Mouse (Mus musculus): Measurements from ENCODE around the gene Tedc2. TPM values are rescaled to one million over a fixed set of nuclear protein-coding genes. Genes with fewer than 3 reads are reported as not detected.

The Tedc2 gene
- total RNA-seq, 1 experiment from 2014 or later, result 23.7 TPM

- no peak for ATAC-seq (replicated peaks in 1 of 2; ENCODE audit: insufficient read depth in 1 of 2, low FRiP score in 2 of 2, low TSS enrichment in 1 of 2, low read depth in 1 of 2, poor library complexity in 2 of 2, severe bottlenecking in 2 of 2)
Observed at GRCm38 (mm10) chr17:24223513-24223912, 2.9 kb upstream of the Tedc2 start.

- no peak for ATAC-seq (replicated peaks in 1 of 2; ENCODE audit: insufficient read depth in 1 of 2, low FRiP score in 2 of 2, low TSS enrichment in 1 of 2, low read depth in 1 of 2, poor library complexity in 2 of 2, severe bottlenecking in 2 of 2)
Observed at GRCm38 (mm10) chr17:24222653-24223052, 2.0 kb upstream of the Tedc2 start.

GRCm38 (mm10) chr17:24216836-24217235 lies 3.8 kb downstream of the Tedc2 start:
- ATAC-seq (replicated peaks in 1 of 2; ENCODE audit: insufficient read depth in 1 of 2, low FRiP score in 2 of 2, low TSS enrichment in 1 of 2, low read depth in 1 of 2, poor library complexity in 2 of 2, severe bottlenecking in 2 of 2), result no peak

GRCm38 (mm10) chr17:24213186-24213585 lies 7.5 kb downstream of the Tedc2 start:
- ATAC-seq (replicated peaks in 1 of 2; ENCODE audit: insufficient read depth in 1 of 2, low FRiP score in 2 of 2, low TSS enrichment in 1 of 2, low read depth in 1 of 2, poor library complexity in 2 of 2, severe bottlenecking in 2 of 2), result no peak

- no peak for ATAC-seq (replicated peaks in 1 of 2; ENCODE audit: insufficient read depth in 1 of 2, low FRiP score in 2 of 2, low TSS enrichment in 1 of 2, low read depth in 1 of 2, poor library complexity in 2 of 2, severe bottlenecking in 2 of 2)
Observed at GRCm38 (mm10) chr17:24212441-24213018, 8.1 kb downstream of the Tedc2 start.

- ATAC-seq (replicated peaks in 1 of 2; ENCODE audit: insufficient read depth in 1 of 2, low FRiP score in 2 of 2, low TSS enrichment in 1 of 2, low read depth in 1 of 2, poor library complexity in 2 of 2, severe bottlenecking in 2 of 2), result peak; percentile 42 to 70; a peak in 3 of 4 replicates
Observed at GRCm38 (mm10) chr17:24211631-24212440, 8.8 kb downstream of the Tedc2 start.

- ATAC-seq (replicated peaks in 1 of 2; ENCODE audit: insufficient read depth in 1 of 2, low FRiP score in 2 of 2, low TSS enrichment in 1 of 2, low read depth in 1 of 2, poor library complexity in 2 of 2, severe bottlenecking in 2 of 2), result no peak
Observed at GRCm38 (mm10) chr17:24210591-24210990, 10.1 kb downstream of the Tedc2 start.

GRCm38 (mm10) chr17:24209916-24210240 lies 10.8 kb downstream of the Tedc2 start:
- ATAC-seq (replicated peaks in 1 of 2; ENCODE audit: insufficient read depth in 1 of 2, low FRiP score in 2 of 2, low TSS enrichment in 1 of 2, low read depth in 1 of 2, poor library complexity in 2 of 2, severe bottlenecking in 2 of 2), result no peak

GRCm38 (mm10) chr17:24209043-24209915 lies 11.4 kb downstream of the Tedc2 start, which contains the start of gene Ntn3:
Gene Ntn3, minus strand, starts transcription at chr17:24209531.
- no peak for ATAC-seq (replicated peaks in 1 of 2; ENCODE audit: insufficient read depth in 1 of 2, low FRiP score in 2 of 2, low TSS enrichment in 1 of 2, low read depth in 1 of 2, poor library complexity in 2 of 2, severe bottlenecking in 2 of 2)

GRCm38 (mm10) chr17:24208641-24209042 lies 12.0 kb downstream of the Tedc2 start:
- ATAC-seq (replicated peaks in 1 of 2; ENCODE audit: insufficient read depth in 1 of 2, low FRiP score in 2 of 2, low TSS enrichment in 1 of 2, low read depth in 1 of 2, poor library complexity in 2 of 2, severe bottlenecking in 2 of 2), result no peak

- no peak for ATAC-seq (replicated peaks in 1 of 2; ENCODE audit: insufficient read depth in 1 of 2, low FRiP score in 2 of 2, low TSS enrichment in 1 of 2, low read depth in 1 of 2, poor library complexity in 2 of 2, severe bottlenecking in 2 of 2)
Observed at GRCm38 (mm10) chr17:24207768-24208640, 12.6 kb downstream of the Tedc2 start.

GRCm38 (mm10) chr17:24206451-24207351 lies 13.9 kb downstream of the Tedc2 start:
- ATAC-seq (replicated peaks in 1 of 2; ENCODE audit: insufficient read depth in 1 of 2, low FRiP score in 2 of 2, low TSS enrichment in 1 of 2, low read depth in 1 of 2, poor library complexity in 2 of 2, severe bottlenecking in 2 of 2), result 0 out of 4 replicates have a peak, but pooled peaks of 1 of the 2 experiments have one; percentile 20

- ATAC-seq (replicated peaks in 1 of 2; ENCODE audit: insufficient read depth in 1 of 2, low FRiP score in 2 of 2, low TSS enrichment in 1 of 2, low read depth in 1 of 2, poor library complexity in 2 of 2, severe bottlenecking in 2 of 2), result 0 out of 4 replicates have a peak, but pooled peaks of 1 of the 2 experiments have one; percentile 0
Observed at GRCm38 (mm10) chr17:24205908-24206361, 14.7 kb downstream of the Tedc2 start.

GRCm38 (mm10) chr17:24205284-24205888 lies 15.3 kb downstream of the Tedc2 start, which contains the start of gene Tbc1d24:
Gene Tbc1d24, minus strand, starts transcription at chr17:24205562.
- ATAC-seq (replicated peaks in 1 of 2; ENCODE audit: insufficient read depth in 1 of 2, low FRiP score in 2 of 2, low TSS enrichment in 1 of 2, low read depth in 1 of 2, poor library complexity in 2 of 2, severe bottlenecking in 2 of 2), result peak; percentile 47

- ATAC-seq (replicated peaks in 1 of 2; ENCODE audit: insufficient read depth in 1 of 2, low FRiP score in 2 of 2, low TSS enrichment in 1 of 2, low read depth in 1 of 2, poor library complexity in 2 of 2, severe bottlenecking in 2 of 2), result no peak
Observed at GRCm38 (mm10) chr17:24204846-24205245, 15.8 kb downstream of the Tedc2 start.
